Mouse (Mus musculus): ENCODE data around the gene I830077J02Rik. TPM values are rescaled to one million over a fixed set of nuclear protein-coding genes. Genes with fewer than 3 reads are reported as not detected.
A peak's percentile ranks its signal among the peaks of the same experiment; 100 is the strongest.

I830077J02Rik gene
- polyA plus RNA-seq, 1 experiment from 2014 or later: 0.45 TPM

GRCm38 (mm10) chr3:105900716-105901115 is 31.7 kb downstream of the I830077J02Rik start:
- Histone ChIP-seq H3K4me3 (replicated peaks; ENCODE audit: low read depth, low read length) (no peak overlapping the region), H3K4me2 (ENCODE audit: low read length) (no peak overlapping the region), H3K4me1 (ENCODE audit: control insufficient read depth, insufficient read depth, low read length) (no peaks in the 10 kb centered on the region), H3K9me3 (ENCODE audit: control insufficient read depth, low read length) (no peaks in the 10 kb centered on the region), H3K27ac (replicated peaks; ENCODE audit: low read depth, low read length) (no peak overlapping the region), H3K36me3 (ENCODE audit: control insufficient read depth, insufficient read depth, low read length) (no peaks in the 10 kb centered on the region), H3K9ac (replicated peaks; ENCODE audit: low read length) (no peak overlapping the region), H3K27me3 (ENCODE audit: control insufficient read depth, insufficient read depth, low read length) (no peaks in the 10 kb centered on the region)
- no peak for ATAC-seq (ENCODE audit: low FRiP score, low TSS enrichment)
- DNase-seq: no peak
- 88% methylated on average over 3 of the region's 3 CpGs for WGBS

- Histone ChIP-seq H3K27me3 (ENCODE audit: control insufficient read depth, insufficient read depth, low read length) (no peaks in the 10 kb centered on the region), H3K4me2 (ENCODE audit: low read length) (no peak overlapping the region), H3K4me3 (replicated peaks; ENCODE audit: low read depth, low read length) (no peak overlapping the region), H3K36me3 (ENCODE audit: control insufficient read depth, insufficient read depth, low read length) (no peaks in the 10 kb centered on the region), H3K9me3 (ENCODE audit: control insufficient read depth, low read length) (no peaks in the 10 kb centered on the region), H3K27ac (replicated peaks; ENCODE audit: low read depth, low read length) (no peak overlapping the region), H3K9ac (replicated peaks; ENCODE audit: low read length) (no peak overlapping the region), H3K4me1 (ENCODE audit: control insufficient read depth, insufficient read depth, low read length) (no peaks in the 10 kb centered on the region)
- 81% methylated on average over 6 of the region's 6 CpGs for WGBS
- ATAC-seq (ENCODE audit: low FRiP score, low TSS enrichment): no peak
- no peak for DNase-seq
Observed at GRCm38 (mm10) chr3:105900266-105900665, 32.2 kb downstream of the I830077J02Rik start.

DNA sequence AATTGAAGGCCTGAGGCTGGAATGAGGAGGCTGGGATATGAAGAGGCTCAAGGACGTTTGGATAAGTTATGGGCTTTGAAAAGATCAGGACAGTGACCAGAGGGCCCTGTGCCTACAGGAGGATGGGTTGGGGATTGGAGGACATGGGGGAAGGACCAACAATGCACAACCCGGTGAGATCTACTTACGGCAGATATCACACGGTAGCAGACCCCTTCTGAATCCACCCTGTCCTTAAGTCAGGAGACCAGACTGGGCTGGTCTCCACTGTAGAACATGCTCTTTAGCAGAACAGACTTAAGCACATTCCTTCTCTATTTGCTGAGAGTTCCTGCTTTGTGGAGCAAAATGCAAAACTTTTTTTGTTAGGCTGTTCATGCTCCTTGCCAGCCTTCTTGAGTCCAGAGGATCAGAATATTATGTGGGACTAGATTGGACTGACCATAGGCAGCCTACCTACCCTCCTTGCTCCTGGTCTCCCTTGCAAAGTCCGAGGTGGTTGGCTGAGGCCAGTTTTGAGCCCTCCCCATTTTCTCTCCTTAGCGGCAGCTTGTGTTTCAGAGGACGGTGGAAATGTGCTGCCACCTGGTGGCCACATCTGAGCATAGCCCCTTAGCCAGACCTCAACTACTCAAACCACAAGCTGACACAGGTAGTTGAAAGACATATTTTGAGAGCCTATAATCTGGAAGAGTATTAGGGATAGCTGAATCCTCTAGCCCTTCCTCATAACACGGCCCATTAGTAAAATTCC is 32.9 kb downstream of the I830077J02Rik start:
- no peak overlapping the region for H3K9ac ChIP-seq (replicated peaks; ENCODE audit: low read length)
- DNase-seq: peak; percentile 87
- peak; percentile 66; the same call in 1 of the 2 replicates for ATAC-seq (ENCODE audit: low FRiP score, low TSS enrichment)
- no peaks in the 10 kb centered on the region for H3K27me3 ChIP-seq (ENCODE audit: control insufficient read depth, insufficient read depth, low read length)
- no peaks in the 10 kb centered on the region for H3K4me1 ChIP-seq (ENCODE audit: control insufficient read depth, insufficient read depth, low read length)
- H3K9me3 ChIP-seq (ENCODE audit: control insufficient read depth, low read length): no peaks in the 10 kb centered on the region
- WGBS: 41% methylated on average over 8 of the region's 8 CpGs
- H3K36me3 ChIP-seq (ENCODE audit: control insufficient read depth, insufficient read depth, low read length): no peaks in the 10 kb centered on the region
- no peak overlapping the region for H3K27ac ChIP-seq (replicated peaks; ENCODE audit: low read depth, low read length)
- H3K4me3 ChIP-seq (replicated peaks; ENCODE audit: low read depth, low read length): no peak overlapping the region
- H3K4me2 ChIP-seq (ENCODE audit: low read length): no peak overlapping the region

GRCm38 (mm10) chr3:105898861-105899260 is 33.6 kb downstream of the I830077J02Rik start:
- ATAC-seq (ENCODE audit: low FRiP score, low TSS enrichment) (no peak), DNase-seq (no peak)
- H3K4me1 ChIP-seq (ENCODE audit: control insufficient read depth, insufficient read depth, low read length): no peaks in the 10 kb centered on the region
- H3K4me2 ChIP-seq (ENCODE audit: low read length): no peak overlapping the region
- H3K27ac ChIP-seq (replicated peaks; ENCODE audit: low read depth, low read length): no peak overlapping the region
- no peaks in the 10 kb centered on the region for H3K36me3 ChIP-seq (ENCODE audit: control insufficient read depth, insufficient read depth, low read length)
- H3K4me3 ChIP-seq (replicated peaks; ENCODE audit: low read depth, low read length): no peak overlapping the region
- H3K9me3 ChIP-seq (ENCODE audit: control insufficient read depth, low read length): no peaks in the 10 kb centered on the region
- 91% methylated on average over 11 of the region's 11 CpGs for WGBS
- H3K9ac ChIP-seq (replicated peaks; ENCODE audit: low read length): no peak overlapping the region
- H3K27me3 ChIP-seq (ENCODE audit: control insufficient read depth, insufficient read depth, low read length): no peaks in the 10 kb centered on the region

GRCm38 (mm10) chr3:105898325-105898724 is 34.1 kb downstream of the I830077J02Rik start:
- no peak for DNase-seq
- no peaks in the 10 kb centered on the region for H3K36me3 ChIP-seq (ENCODE audit: control insufficient read depth, insufficient read depth, low read length)
- no peaks in the 10 kb centered on the region for H3K27me3 ChIP-seq (ENCODE audit: control insufficient read depth, insufficient read depth, low read length)
- no peak overlapping the region for H3K4me2 ChIP-seq (ENCODE audit: low read length)
- no peak overlapping the region for H3K4me3 ChIP-seq (replicated peaks; ENCODE audit: low read depth, low read length)
- H3K27ac ChIP-seq (replicated peaks; ENCODE audit: low read depth, low read length): no peak overlapping the region
- no peaks in the 10 kb centered on the region for H3K9me3 ChIP-seq (ENCODE audit: control insufficient read depth, low read length)
- ATAC-seq (ENCODE audit: low FRiP score, low TSS enrichment): no peak
- H3K4me1 ChIP-seq (ENCODE audit: control insufficient read depth, insufficient read depth, low read length): no peaks in the 10 kb centered on the region
- 87% methylated on average over 2 of the region's 2 CpGs for WGBS
- H3K9ac ChIP-seq (replicated peaks; ENCODE audit: low read length): no peak overlapping the region

- DNase-seq (no peak), ATAC-seq (ENCODE audit: low FRiP score, low TSS enrichment) (no peak)
- H3K27ac ChIP-seq (replicated peaks; ENCODE audit: low read depth, low read length): no peak overlapping the region
- H3K9me3 ChIP-seq (ENCODE audit: control insufficient read depth, low read length): no peaks in the 10 kb centered on the region
- no peaks in the 10 kb centered on the region for H3K27me3 ChIP-seq (ENCODE audit: control insufficient read depth, insufficient read depth, low read length)
- no peak overlapping the region for H3K4me2 ChIP-seq (ENCODE audit: low read length)
- no peak overlapping the region for H3K4me3 ChIP-seq (replicated peaks; ENCODE audit: low read depth, low read length)
- no peaks in the 10 kb centered on the region for H3K4me1 ChIP-seq (ENCODE audit: control insufficient read depth, insufficient read depth, low read length)
- H3K36me3 ChIP-seq (ENCODE audit: control insufficient read depth, insufficient read depth, low read length): no peaks in the 10 kb centered on the region
- no peak overlapping the region for H3K9ac ChIP-seq (replicated peaks; ENCODE audit: low read length)
- WGBS: 84% methylated on average over 3 of the region's 3 CpGs
Observed at GRCm38 (mm10) chr3:105896811-105897210, 35.7 kb downstream of the I830077J02Rik start.

- H3K36me3 ChIP-seq (ENCODE audit: control insufficient read depth, insufficient read depth, low read length): no peaks in the 10 kb centered on the region
- no peaks in the 10 kb centered on the region for H3K9me3 ChIP-seq (ENCODE audit: control insufficient read depth, low read length)
- DNase-seq (peak; percentile 56), ATAC-seq (ENCODE audit: low FRiP score, low TSS enrichment) (no peak)
- no peaks in the 10 kb centered on the region for H3K4me1 ChIP-seq (ENCODE audit: control insufficient read depth, insufficient read depth, low read length)
- H3K9ac ChIP-seq (replicated peaks; ENCODE audit: low read length): no peak overlapping the region
- H3K4me2 ChIP-seq (ENCODE audit: low read length): no peak overlapping the region
- no peaks in the 10 kb centered on the region for H3K27me3 ChIP-seq (ENCODE audit: control insufficient read depth, insufficient read depth, low read length)
- WGBS: 86% methylated on average over 23 of the region's 23 CpGs
- H3K27ac ChIP-seq (replicated peaks; ENCODE audit: low read depth, low read length): no peak overlapping the region
- no peak overlapping the region for H3K4me3 ChIP-seq (replicated peaks; ENCODE audit: low read depth, low read length)
Observed at GRCm38 (mm10) chr3:105894601-105895592, 37.6 kb downstream of the I830077J02Rik start.

- ATAC-seq (ENCODE audit: low FRiP score, low TSS enrichment): 0 out of 2 replicates have a peak, but pooled peaks have one; percentile 27
- Histone ChIP-seq H3K36me3 (ENCODE audit: control insufficient read depth, insufficient read depth, low read length) (no peaks in the 10 kb centered on the region), H3K4me3 (replicated peaks; ENCODE audit: low read depth, low read length) (no peak overlapping the region), H3K9me3 (ENCODE audit: control insufficient read depth, low read length) (no peaks in the 10 kb centered on the region), H3K27me3 (ENCODE audit: control insufficient read depth, insufficient read depth, low read length) (no peaks in the 10 kb centered on the region), H3K27ac (replicated peaks; ENCODE audit: low read depth, low read length) (no peak overlapping the region), H3K4me2 (ENCODE audit: low read length) (no peak overlapping the region), H3K9ac (replicated peaks; ENCODE audit: low read length) (no peak overlapping the region), H3K4me1 (ENCODE audit: control insufficient read depth, insufficient read depth, low read length) (no peaks in the 10 kb centered on the region)
- no peak for DNase-seq
- 72% methylated on average over 6 of the region's 6 CpGs for WGBS
Observed at GRCm38 (mm10) chr3:105893941-105894391, 38.5 kb downstream of the I830077J02Rik start.

Measured in midbrain, embryonic 14.5 days (tissue).